Mouse (Mus musculus): ENCODE data around the gene Ccdc97. TPM values are rescaled to one million over a fixed set of nuclear protein-coding genes. Genes with fewer than 3 reads are reported as not detected.

Gene Ccdc97
- polyA plus RNA-seq, 1 experiment: 72.4 TPM

- Histone ChIP-seq H3K4me3 (ENCODE audit: low read depth, low read length) (peak overlapping the region; percentile 55), H3K27me3 (ENCODE audit: control insufficient read depth, insufficient read depth, low read length) (no peaks in the 10 kb centered on the region), H3K4me1 (ENCODE audit: control insufficient read depth, insufficient read depth, insufficient read length, low read length) (peaks cover 7% of the 10 kb centered on the region; the same call in 1 of the 2 replicates), H3K36me3 (ENCODE audit: control insufficient read depth, insufficient read depth, low read length) (peaks cover 2% of the 10 kb centered on the region), H3K27ac (ENCODE audit: insufficient read depth, low read depth, low read length) (peak overlapping the region; percentile 91)
- TF ChIP-seq POLR2A (IDR thresholded peaks at IDR 0.05; ENCODE audit: low read depth, low read length) (no peak), CTCF (IDR thresholded peaks at IDR 0.05; ENCODE audit: extremely low read depth, insufficient read length, insufficient replicate concordance, low read depth, low read length) (no peak)
- under 1% methylated on average over 15 of the region's 15 CpGs for WGBS
Observed at GRCm38 (mm10) chr7:25755468-25755833, 36.6 kb upstream of the Ccdc97 start.

GRCm38 (mm10) chr7:25754738-25755467 lies 36.0 kb upstream of the Ccdc97 start, which contains the start of gene Hnrnpul1:
Gene Hnrnpul1, minus strand, starts transcription at chr7:25754757.
- Histone ChIP-seq H3K27ac (ENCODE audit: insufficient read depth, low read depth, low read length) (peak within 1 kb of the TSS; percentile 95), H3K4me1 (ENCODE audit: control insufficient read depth, insufficient read depth, insufficient read length, low read length) (peaks cover 7% of the 10 kb centered on the region; the same call in 1 of the 2 replicates), H3K36me3 (ENCODE audit: control insufficient read depth, insufficient read depth, low read length) (peaks cover 6% of the 10 kb centered on the region), H3K4me3 (ENCODE audit: low read depth, low read length) (peak within 1 kb of the TSS; percentile 79), H3K27me3 (ENCODE audit: control insufficient read depth, insufficient read depth, low read length) (no peaks in the 10 kb centered on the region)
- no peak for TF ChIP-seq POLR2A (IDR thresholded peaks at IDR 0.05; ENCODE audit: low read depth, low read length)
- peak; percentile 54; the same call in 1 of the 2 replicates for TF ChIP-seq CTCF (IDR thresholded peaks at IDR 0.05; ENCODE audit: extremely low read depth, insufficient read length, insufficient replicate concordance, low read depth, low read length)
- WGBS: under 1% methylated on average over 55 of the region's 55 CpGs

GRCm38 (mm10) chr7:25754439-25754737 lies 35.5 kb upstream of the Ccdc97 start:
- H3K27me3 ChIP-seq (ENCODE audit: control insufficient read depth, insufficient read depth, low read length): no peaks in the 10 kb centered on the region
- TF ChIP-seq CTCF (IDR thresholded peaks at IDR 0.05; ENCODE audit: extremely low read depth, insufficient read length, insufficient replicate concordance, low read depth, low read length) (peak; percentile 4; the same call in 1 of the 2 replicates), POLR2A (IDR thresholded peaks at IDR 0.05; ENCODE audit: low read depth, low read length) (0 out of 2 replicates have a peak, but pooled peaks have one; percentile 31)
- peaks cover 7% of the 10 kb centered on the region; the same call in 1 of the 2 replicates for H3K4me1 ChIP-seq (ENCODE audit: control insufficient read depth, insufficient read depth, insufficient read length, low read length)
- H3K36me3 ChIP-seq (ENCODE audit: control insufficient read depth, insufficient read depth, low read length): peaks cover 11% of the 10 kb centered on the region
- WGBS: under 1% methylated on average over 30 of the region's 30 CpGs
- H3K27ac ChIP-seq (ENCODE audit: insufficient read depth, low read depth, low read length): peak overlapping the region; percentile 81
- peak overlapping the region; percentile 79 for H3K4me3 ChIP-seq (ENCODE audit: low read depth, low read length)

GRCm38 (mm10) chr7:25753643-25754438 lies 35.0 kb upstream of the Ccdc97 start:
- Histone ChIP-seq H3K27ac (ENCODE audit: insufficient read depth, low read depth, low read length) (peak overlapping the region; percentile 81), H3K36me3 (ENCODE audit: control insufficient read depth, insufficient read depth, low read length) (peaks cover 16% of the 10 kb centered on the region), H3K4me1 (ENCODE audit: control insufficient read depth, insufficient read depth, insufficient read length, low read length) (peaks cover 7% of the 10 kb centered on the region; the same call in 1 of the 2 replicates), H3K27me3 (ENCODE audit: control insufficient read depth, insufficient read depth, low read length) (no peaks in the 10 kb centered on the region), H3K4me3 (ENCODE audit: low read depth, low read length) (peak overlapping the region; percentile 79)
- 1% methylated on average over 46 of the region's 46 CpGs for WGBS
- TF ChIP-seq POLR2A (IDR thresholded peaks at IDR 0.05; ENCODE audit: low read depth, low read length) (no peak), CTCF (IDR thresholded peaks at IDR 0.05; ENCODE audit: extremely low read depth, insufficient read length, insufficient replicate concordance, low read depth, low read length) (no peak; the same call in 1 of the 2 replicates)

- Histone ChIP-seq H3K27ac (ENCODE audit: insufficient read depth, low read depth, low read length) (no peak overlapping the region), H3K27me3 (ENCODE audit: control insufficient read depth, insufficient read depth, low read length) (no peaks in the 10 kb centered on the region), H3K4me1 (ENCODE audit: control insufficient read depth, insufficient read depth, insufficient read length, low read length) (peaks cover 7% of the 10 kb centered on the region; the same call in 1 of the 2 replicates), H3K36me3 (ENCODE audit: control insufficient read depth, insufficient read depth, low read length) (peaks cover 24% of the 10 kb centered on the region), H3K4me3 (ENCODE audit: low read depth, low read length) (peak overlapping the region; percentile 6; the same call in 1 of the 2 replicates)
- no peak for TF ChIP-seq POLR2A (IDR thresholded peaks at IDR 0.05; ENCODE audit: low read depth, low read length)
- TF ChIP-seq CTCF (IDR thresholded peaks at IDR 0.05; ENCODE audit: extremely low read depth, insufficient read length, insufficient replicate concordance, low read depth, low read length): no peak
Observed at GRCm38 (mm10) chr7:25753076-25753475, 34.2 kb upstream of the Ccdc97 start.

GRCm38 (mm10) chr7:25746844-25747243 lies 28.0 kb upstream of the Ccdc97 start:
- 56% methylated on average over 3 of the region's 3 CpGs for WGBS

GRCm38 (mm10) chr7:25738277-25738676 lies 19.4 kb upstream of the Ccdc97 start:
- Histone ChIP-seq H3K4me1 (ENCODE audit: control insufficient read depth, insufficient read depth, insufficient read length, low read length) (no peaks in the 10 kb centered on the region), H3K36me3 (ENCODE audit: control insufficient read depth, insufficient read depth, low read length) (peaks cover 82% of the 10 kb centered on the region), H3K27ac (ENCODE audit: insufficient read depth, low read depth, low read length) (no peak overlapping the region), H3K4me3 (ENCODE audit: low read depth, low read length) (no peak overlapping the region), H3K27me3 (ENCODE audit: control insufficient read depth, insufficient read depth, low read length) (no peaks in the 10 kb centered on the region)
- WGBS: 88% methylated on average over 3 of the region's 3 CpGs
- TF ChIP-seq POLR2A (IDR thresholded peaks at IDR 0.05; ENCODE audit: low read depth, low read length) (no peak), CTCF (IDR thresholded peaks at IDR 0.05; ENCODE audit: extremely low read depth, insufficient read length, insufficient replicate concordance, low read depth, low read length) (no peak)

More at GRCm38 (mm10) chr7:25746844-25747243, 28.0 kb upstream of the Ccdc97 start:
- TF ChIP-seq CTCF (IDR thresholded peaks at IDR 0.05; ENCODE audit: extremely low read depth, insufficient read length, insufficient replicate concordance, low read depth, low read length): no peak
- TF ChIP-seq POLR2A (IDR thresholded peaks at IDR 0.05; ENCODE audit: low read depth, low read length): no peak
- no peaks in the 10 kb centered on the region for H3K4me1 ChIP-seq (ENCODE audit: control insufficient read depth, insufficient read depth, insufficient read length, low read length)
- no peaks in the 10 kb centered on the region for H3K27me3 ChIP-seq (ENCODE audit: control insufficient read depth, insufficient read depth, low read length)
- H3K36me3 ChIP-seq (ENCODE audit: control insufficient read depth, insufficient read depth, low read length): peaks cover 79% of the 10 kb centered on the region
- H3K27ac ChIP-seq (ENCODE audit: insufficient read depth, low read depth, low read length): no peak overlapping the region
- H3K4me3 ChIP-seq (ENCODE audit: low read depth, low read length): no peak overlapping the region

Data from small intestine, adult 2 months (tissue).